Mouse (Mus musculus): ENCODE results near the gene Pde3a.

The Pde3a gene

DNA sequence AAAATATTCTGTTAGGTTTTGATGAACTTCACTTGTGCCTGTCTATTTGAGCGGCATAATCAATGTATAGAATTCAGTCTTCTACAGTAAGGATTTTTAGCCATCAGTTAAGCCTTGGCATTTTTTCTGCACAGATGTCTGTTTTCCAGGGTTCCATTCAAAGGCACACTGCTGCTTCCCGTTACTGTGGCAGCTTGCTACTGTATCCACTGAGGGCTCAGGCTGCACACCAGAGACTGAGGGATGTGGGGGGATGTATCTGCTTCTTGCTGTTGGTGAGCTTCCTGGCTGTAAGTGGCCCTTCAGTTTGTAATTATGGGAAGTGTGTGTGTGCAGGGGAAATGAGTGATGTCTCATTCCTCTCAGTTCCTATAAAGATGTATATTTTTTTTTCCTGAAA lies 154.9 kb downstream of the Pde3a start:
- DNase-seq (ENCODE audit: low spot score in 2 of 2), result no peak

DNA sequence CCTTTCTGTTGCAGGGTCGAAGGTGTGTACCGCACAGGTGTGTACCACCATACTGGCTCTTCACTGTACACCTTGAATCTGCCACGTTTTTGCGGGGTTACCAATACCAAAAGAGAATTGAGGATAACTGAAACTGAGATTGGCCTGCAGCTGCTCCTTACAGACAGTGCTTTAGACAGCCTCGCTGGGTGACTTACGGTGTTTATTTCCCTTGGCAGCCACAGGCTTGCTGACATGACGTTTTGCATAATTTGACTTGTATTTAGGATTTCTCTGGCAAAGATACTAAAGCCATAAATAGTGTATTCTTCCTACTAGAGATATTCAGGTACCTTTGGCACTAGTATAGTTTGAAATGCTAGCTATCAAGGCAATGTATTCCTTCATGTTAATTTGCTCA lies 155.6 kb downstream of the Pde3a start:
- DNase-seq (ENCODE audit: low spot score in 2 of 2), result no peak

DNA sequence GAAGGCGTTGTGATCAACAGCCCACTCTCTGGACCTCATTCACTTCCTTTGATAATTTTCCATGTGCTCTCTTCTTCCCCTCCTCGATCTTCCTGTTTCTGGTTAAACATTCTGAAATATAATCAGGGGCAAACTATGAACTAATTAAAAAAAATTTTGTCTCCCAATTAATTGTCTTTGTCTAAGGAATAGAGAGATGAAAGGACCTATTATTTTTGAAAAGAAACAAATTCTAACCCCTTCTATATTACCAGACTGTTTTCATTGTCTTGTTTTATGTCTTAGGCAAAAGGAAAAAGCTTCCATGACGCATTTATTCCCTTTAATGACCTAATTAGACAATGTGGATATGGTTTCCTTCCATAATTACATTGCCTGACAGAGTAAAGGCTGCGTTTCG lies 156.4 kb downstream of the Pde3a start:
- DNase-seq (ENCODE audit: low spot score in 2 of 2), result no peak

DNA sequence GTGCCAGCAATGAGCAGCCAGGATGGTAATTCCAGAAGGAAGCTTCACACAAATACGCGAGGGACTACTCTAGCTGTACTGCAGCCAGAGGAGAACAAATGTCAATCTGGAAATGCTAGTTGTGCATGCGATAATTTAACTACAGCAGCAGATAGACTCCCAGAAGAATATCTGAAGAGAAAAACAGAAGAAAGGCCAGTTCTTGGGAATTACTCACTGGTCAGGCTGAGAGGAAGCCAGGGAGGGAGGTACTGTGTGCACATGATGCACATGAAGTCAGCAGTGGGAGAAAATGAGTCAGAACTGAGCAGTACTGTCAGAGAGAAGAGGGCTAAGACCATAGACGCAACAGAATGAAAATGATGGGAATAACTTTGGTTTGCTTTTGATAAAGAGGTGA lies 159.7 kb downstream of the Pde3a start:
- no peak for DNase-seq (ENCODE audit: low spot score in 2 of 2)

DNA sequence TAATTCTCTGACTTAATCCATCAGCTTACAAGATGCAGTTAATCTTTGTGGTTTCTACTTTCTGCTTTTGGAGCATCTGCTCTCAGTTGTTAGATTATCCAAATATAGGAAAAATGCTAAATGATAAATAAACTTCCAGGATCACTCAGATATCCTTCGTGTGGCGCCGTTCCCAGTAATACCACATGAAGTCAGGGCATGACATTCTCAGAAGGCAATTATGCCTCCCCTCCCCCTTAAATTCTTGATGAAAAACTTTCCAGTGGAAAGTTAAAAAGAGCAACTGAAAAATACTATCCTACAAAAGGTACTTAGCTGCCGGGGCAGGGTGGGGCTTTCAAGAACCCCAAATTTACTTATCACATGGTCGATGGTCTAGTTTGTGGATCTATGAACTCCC lies 161.8 kb downstream of the Pde3a start:
- no peak for DNase-seq (ENCODE audit: low spot score in 2 of 2)

DNA sequence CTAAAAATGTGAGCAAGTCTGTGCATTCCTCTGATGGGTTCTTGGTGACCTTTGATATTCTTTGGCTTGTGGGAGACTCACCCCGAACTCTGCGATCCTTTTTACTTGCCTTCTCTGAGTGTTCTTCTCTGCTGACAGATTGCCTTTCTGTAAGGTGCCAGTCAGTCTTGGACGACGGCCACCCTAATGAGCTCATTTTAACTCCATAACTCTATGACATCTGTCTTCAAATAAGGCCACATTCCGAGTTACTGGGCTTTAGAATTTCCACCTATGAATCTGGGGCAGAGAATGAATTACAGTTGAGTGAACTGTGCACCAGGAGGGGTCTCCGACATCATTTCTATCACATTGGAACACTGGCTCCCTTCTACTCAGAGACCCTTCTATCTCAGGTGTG lies 176.0 kb downstream of the Pde3a start:
- no peak for DNase-seq (ENCODE audit: low spot score in 2 of 2)

DNA sequence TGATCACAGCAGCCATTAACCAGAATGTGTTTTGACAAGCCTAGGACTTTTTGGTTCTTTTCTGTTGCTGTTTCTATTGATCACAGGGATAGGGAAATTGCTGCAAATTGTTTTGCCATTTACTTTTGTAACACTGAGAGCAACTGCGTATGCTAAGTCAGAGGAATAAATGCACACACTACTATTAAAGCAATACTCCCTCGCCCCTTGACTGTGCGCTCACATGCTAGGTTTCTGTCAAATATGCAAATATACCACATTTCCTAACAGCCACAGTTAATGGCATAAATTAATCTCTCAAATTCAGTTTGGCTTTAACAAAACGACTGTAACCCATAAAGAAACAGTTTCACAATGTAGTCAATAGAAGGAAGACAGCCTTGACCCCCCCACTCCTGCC lies 179.5 kb downstream of the Pde3a start:
- DNase-seq (ENCODE audit: low spot score in 2 of 2), result no peak

DNA sequence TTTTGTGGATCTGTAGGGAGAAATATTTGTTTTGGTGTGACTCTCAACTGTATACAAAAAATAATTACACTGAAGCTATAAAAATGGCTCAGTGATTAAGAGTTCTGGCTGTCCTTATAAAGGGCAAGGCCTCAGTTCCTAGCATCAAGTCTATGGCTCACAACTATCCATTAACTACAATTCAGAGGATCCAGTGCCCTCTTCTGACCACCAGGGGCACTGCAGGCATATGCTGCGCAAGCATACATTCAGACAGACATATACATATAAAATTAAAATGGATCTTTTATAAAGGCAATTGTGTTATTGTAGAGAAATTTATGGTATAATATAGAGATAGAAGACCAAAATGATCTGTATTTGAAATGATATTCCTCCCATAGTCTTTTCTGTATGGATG lies 181.1 kb downstream of the Pde3a start:
- no peak for DNase-seq (ENCODE audit: low spot score in 2 of 2)

DNA sequence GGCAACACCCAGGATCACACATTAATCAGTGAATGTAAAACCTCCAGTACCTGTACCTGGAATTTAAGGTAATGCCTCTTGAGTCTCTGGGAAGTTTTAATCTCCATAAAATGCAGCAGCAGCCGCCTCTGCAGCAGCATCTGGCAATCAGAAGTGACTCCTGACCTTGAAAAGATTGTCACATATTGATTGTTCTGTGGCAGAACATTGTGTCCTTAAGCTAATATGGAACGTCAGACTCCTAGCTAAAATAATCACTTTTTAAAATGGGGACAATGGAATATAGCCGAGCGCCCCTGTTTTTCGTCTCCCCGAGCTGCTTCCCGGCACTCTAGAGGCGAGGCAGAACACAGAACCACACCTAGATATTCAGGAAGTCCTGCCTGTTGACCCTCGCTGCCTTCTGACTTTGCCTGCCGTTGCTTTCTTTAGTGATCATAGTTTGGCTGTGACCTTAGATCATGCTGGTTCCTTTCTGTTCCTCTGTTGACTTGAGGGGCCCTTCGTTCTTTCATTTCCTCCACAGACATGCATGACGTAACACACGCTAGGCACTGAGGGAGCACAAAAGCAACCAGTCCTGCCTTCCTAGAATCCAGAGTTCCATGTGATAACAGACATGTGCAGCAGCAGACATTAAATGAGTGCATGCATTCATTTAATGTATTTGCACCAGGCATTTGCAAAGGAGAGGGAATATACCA lies 183.4 kb downstream of the Pde3a start:
- DNase-seq (ENCODE audit: low spot score in 2 of 2), result no peak

DNA sequence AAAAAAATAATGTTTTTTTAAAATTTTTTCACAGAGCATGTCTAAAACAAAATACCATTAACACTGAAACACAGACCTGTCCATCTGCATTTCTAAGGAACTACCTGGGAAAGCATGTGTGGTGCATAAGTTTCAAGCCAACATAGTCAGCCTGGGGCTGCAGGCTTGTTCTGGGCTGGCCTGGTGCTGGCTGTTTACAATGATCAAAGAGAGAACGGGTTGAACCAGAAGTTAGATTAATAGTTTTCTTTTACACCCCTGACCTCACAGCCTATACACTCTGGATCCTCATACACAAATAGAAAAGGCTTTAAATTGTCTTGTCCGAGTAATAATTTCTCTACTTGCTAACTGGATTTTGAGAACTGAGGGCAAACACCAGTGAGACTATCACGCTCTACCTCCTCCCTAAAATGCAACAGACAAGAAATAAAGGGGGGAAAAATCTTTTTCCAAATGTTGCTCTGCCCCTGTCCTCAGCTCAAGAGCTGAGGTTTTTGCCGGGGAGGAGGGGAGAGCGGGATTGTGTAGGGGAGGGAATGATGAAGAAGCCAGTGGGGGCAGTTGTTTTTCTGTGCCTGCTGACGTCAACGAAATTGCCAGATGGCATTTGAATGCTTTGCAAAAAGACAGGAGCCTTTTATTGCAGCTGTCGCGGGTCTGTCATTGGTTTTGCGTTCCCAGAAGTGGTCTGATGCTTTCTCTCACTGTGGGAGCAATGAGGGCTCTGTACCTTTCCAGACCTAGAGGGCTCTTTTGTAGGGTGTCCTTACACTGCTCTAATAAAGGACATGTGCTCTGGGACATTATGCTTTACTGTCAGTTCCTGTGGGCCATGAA lies 185.1 kb downstream of the Pde3a start:
- no peak for DNase-seq (ENCODE audit: low spot score in 2 of 2)

DNA sequence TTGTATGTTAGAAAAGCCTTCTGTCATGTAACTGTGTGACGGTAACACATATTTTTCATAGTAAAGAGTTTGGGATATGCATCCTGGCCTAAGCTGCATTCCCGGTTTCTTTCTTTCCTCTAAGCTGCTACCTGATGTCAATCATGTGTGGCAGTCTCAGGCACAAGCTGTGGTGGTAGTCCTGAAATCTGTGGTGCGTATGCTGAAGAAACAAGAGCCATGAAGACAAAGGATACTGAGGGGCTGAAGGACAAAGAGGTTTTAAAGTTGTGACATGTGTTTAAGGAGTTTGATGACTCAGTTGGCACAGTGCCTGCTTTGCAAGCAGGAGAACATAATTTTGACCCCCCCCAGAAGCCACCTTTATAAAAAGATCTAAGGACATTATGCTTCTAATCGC lies 186.1 kb downstream of the Pde3a start:
- DNase-seq (ENCODE audit: low spot score in 2 of 2), result no peak

DNA sequence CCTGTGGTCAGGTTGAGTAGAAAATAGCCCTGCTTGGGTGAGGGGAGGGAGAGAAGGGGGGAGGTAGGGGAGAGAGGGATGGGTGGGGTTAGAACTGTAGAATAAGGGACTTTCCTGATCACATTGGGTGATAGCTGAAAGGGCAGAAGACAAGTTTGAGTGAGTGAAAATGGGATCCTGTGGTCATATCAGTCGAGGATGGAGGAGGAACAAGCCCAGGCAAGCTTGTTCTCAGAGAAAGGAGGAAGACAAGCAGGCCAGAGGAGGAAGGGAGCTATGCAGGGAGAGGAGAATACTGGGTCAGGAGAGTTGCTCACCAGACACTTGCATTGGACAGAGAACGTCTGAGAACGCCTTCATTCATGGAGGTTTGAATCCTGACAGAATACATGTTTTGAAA lies 190.9 kb downstream of the Pde3a start:
- no peak for DNase-seq (ENCODE audit: low spot score in 2 of 2)

DNA sequence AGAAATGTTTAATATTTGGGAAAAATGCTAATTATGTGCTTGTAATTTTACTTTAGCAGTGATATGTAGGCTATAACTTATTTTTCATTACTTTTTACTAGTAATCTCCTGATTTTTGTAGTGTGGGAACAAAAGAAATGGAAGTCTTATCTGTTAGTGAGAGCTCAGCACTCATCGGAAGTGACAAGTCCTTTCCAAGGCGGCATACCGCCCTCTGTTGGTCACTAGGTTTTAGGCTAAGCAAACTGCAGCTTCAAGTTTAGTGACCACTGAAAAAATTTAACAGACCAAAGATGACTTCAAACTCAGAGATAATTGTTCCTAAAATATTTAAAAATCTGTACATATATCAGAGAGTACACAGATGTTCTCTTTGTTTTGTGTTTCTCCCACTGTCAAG lies 198.5 kb downstream of the Pde3a start:
- no peak for DNase-seq (ENCODE audit: low spot score in 2 of 2)

DNA sequence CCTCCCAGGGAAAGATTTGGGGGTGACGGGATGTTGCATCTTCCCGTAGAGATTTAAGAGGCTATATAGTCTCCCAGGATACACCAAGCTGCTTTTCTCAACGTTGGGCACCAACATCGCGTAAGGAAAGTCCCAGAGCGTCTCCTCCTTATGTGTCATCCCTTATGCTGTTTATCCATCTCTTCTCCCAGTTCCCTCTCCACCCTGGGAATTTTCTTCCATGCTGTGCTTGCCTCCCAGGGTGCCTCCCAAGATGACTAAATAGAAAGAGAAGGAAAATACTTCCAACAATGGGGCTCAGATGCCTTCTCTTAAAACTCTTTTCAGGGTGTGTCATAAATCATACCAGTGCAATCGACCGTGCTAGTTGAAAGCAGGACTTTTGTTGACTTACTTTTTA lies 199.8 kb downstream of the Pde3a start:
- DNase-seq (ENCODE audit: low spot score in 2 of 2), result no peak

DNA sequence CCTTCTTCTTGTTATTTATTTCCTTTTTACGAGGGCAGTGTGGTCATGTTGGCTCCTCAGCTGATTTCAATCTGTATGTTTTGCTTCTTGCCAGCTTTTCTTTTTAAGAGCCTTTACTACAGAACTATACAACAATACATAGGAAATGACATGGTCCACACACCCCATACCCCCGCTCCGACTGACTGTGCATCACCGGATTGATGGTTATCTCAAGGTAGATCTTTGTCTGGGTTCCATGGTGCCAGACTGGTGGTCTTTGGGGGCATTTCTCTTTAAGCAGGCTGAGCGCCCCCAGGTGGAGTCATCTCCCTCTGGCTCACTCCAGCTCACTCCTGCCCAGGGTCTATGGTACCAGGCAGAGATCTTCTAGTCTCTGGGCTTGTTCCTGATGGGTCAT lies 206.3 kb downstream of the Pde3a start:
- DNase-seq (ENCODE audit: low spot score in 2 of 2), result no peak

DNA sequence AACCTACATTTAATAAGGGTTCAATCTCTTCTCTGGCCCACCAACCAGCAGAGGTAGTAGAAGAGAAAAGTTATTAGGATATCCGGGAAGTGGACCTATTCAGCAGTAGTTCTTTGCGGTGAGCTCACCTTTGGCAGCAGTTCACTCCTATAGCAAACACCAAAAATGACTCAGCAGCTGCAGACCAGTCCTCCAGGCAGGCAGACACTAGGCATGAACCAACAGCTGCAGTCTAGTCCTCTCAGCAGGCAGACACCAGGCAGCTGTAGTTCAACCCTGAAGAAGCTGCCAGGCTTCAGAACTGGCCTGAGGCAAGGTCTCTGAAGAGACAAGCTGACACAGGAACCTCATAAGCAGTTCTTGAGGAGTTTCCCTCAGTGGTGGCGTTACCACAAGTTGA lies 207.5 kb downstream of the Pde3a start:
- DNase-seq (ENCODE audit: low spot score in 2 of 2), result no peak

DNA sequence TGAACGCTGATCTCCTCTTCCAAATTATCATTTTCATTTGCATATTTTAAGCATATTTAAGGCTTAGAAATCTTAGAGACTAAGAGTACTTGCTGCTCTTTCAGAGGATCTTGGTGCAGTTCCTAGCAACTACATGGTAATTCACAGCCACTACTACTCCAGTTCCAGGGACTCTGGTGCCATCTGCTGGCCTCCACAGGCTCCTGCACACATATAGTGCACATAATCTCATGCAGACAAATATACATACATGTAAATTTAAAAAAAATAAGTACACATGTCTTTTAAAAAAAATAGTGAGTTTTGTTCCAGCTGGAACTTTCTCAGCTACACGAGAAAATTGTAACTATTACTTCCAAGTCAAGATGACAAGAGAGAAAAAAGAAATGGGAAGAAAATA lies 221.2 kb downstream of the Pde3a start:
- DNase-seq (ENCODE audit: low spot score in 2 of 2), result no peak

DNA sequence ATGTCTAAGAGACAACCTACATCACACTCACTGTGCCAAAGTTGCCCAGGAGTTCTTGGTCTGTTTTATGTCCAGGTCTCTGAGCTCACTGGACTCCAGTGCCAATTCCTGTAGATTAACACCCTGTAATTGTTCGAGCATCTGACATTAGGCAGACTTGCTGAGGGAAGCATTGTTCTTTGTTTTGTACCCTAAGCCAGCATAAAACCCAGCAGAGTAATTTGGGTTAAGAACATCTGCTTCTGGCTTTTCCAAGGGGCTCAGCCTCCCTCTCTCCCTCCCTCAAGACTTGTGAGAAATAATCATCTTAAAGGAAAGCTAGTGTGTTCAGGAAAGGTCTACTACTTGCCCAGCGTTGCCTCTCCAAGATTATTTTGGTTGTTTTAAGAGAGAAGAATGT lies 225.2 kb downstream of the Pde3a start:
- no peak for DNase-seq (ENCODE audit: low spot score in 2 of 2)

DNA sequence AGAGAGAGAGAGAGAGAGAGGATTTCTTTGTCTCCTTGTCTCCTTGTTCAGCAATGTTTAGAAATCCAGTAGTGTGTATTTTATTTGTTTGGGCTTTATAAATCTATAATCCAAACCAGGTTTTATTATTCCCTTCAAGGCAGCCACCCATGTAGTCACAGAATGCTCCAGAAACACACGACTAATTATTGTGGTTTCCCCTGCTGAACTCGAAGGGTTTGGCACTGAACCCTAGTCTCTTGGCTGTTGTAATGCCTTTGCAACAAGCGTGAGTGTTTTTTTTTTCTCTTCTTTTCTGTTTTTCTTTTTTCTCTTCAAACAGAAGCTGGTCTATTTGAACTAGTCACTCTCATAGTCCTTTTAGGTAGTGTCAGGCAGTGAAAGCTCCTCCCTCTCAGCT lies 225.6 kb downstream of the Pde3a start:
- DNase-seq (ENCODE audit: low spot score in 2 of 2), result no peak

DNA sequence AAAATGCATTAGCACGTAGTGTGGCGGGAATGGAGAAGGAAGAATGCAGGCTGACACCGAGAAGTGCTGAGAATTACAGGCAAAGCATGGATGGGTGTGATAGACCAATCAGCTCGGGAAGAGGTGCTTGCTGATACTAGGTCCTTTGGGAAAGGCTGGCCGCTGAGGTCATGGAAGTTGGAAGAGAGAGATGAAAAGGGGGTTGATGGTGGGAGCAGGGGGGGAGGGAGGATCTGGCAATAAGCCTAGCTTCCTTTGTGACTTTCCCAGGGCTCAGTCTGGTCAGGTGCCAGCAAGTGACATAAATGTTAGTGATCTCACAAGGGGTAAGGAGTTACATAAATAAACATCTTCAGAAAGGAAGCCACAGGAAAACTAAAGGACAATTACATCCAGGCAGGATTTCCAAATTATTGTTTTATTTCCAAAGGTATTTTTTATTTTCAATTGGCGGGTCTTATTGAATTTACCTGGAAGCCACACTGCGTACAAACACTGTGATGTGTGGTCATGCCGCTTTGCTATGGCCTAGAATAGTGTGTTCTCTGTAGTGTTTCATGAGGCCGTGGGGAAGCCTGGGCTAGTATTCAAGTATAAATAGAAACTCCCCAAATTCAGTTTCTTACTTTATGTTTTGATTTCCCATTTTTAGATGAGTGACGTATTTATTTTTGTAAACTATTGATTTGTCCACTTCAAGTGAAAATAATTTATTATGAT lies 236.4 kb downstream of the Pde3a start:
- no peak for DNase-seq (ENCODE audit: low spot score in 2 of 2)

DNA sequence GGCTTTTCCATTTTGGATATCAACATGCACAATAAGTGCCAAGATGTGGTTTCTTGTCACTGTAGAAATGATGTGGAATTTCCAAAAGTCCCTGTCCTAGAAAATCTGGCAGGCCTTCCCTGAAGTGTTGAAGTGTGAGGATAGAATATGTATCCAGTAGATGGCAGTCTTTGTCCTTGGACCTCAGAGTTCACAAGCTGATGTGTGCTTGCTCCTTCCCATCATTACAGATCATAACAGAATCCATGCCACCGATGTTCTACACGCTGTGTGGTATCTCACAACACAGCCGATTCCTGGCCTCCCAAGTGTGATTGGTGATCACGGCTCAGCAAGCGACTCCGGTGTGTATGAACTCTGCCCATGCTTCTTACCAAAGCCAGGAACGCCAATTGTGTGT lies 238.2 kb downstream of the Pde3a start:
- no peak for DNase-seq (ENCODE audit: low spot score in 2 of 2)

DNA sequence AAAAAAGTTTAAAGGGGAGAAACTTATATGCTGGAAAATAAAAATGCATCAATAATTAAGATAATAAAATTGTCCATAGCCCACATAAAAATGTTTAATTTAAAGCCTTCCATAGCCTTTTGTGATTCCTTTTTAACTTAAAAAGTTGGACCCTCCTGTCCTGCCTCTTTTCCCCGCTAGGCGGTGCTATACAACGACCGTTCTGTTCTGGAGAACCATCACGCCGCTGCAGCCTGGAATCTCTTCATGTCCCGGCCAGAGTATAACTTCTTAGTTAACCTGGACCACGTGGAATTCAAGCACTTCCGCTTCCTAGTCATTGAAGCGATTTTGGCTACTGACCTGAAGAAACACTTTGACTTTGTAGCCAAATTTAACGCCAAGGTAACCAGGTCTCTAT lies 239.6 kb downstream of the Pde3a start:
- no peak for DNase-seq (ENCODE audit: low spot score in 2 of 2)

DNA sequence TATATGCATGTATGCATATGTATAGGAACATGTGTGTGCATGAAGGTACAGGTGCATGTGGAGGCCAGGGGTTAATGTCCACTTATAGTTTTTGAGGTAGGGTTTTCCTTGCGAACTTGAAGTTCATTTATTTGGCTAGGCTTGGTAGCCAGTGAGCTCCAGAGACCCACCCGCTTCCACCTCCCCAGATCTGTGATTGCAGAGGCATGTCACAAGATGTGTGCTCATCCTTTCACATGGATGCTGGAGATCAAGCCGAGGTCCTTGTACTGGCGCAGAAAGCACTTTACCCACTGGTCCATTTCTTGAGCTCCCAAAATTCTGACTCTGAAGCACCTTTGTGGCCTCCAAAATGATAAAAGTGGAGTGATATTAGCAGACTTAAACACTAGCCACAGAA lies 245.8 kb downstream of the Pde3a start:
- no peak for DNase-seq (ENCODE audit: low spot score in 2 of 2)

Data from spleen, postnatal 36 days (tissue).